Mouse (Mus musculus): ENCODE measurements around the gene Antxr2.

The Antxr2 gene

GRCm38 (mm10) chr5:97986656-97987294 lies 44.1 kb downstream of the Antxr2 start:
- no peak for DNase-seq

- no peak for DNase-seq
These were observed 47.5 kb downstream of the Antxr2 start for GRCm38 (mm10) chr5:97983375-97983774.

- no peak for DNase-seq
These were observed 50.4 kb downstream of the Antxr2 start for GRCm38 (mm10) chr5:97980472-97980871.

GRCm38 (mm10) chr5:97973293-97973692 lies 57.5 kb downstream of the Antxr2 start:
- no peak for DNase-seq

- no peak for DNase-seq
These were observed 58.8 kb downstream of the Antxr2 start for GRCm38 (mm10) chr5:97972029-97972428.

GRCm38 (mm10) chr5:97971236-97971635 lies 59.6 kb downstream of the Antxr2 start:
- no peak for DNase-seq

- no peak for DNase-seq
These were observed 63.8 kb downstream of the Antxr2 start for GRCm38 (mm10) chr5:97967044-97967443.

- DNase-seq: no peak
These were observed 64.7 kb downstream of the Antxr2 start for GRCm38 (mm10) chr5:97966101-97966500.

- no peak for DNase-seq
These were observed 66.4 kb downstream of the Antxr2 start for GRCm38 (mm10) chr5:97964444-97964843.

GRCm38 (mm10) chr5:97962512-97962911 lies 68.3 kb downstream of the Antxr2 start:
- DNase-seq: no peak

- DNase-seq: no peak
These were observed 69.1 kb downstream of the Antxr2 start for GRCm38 (mm10) chr5:97961786-97962185.

GRCm38 (mm10) chr5:97959651-97960050 lies 71.2 kb downstream of the Antxr2 start:
- no peak for DNase-seq

GRCm38 (mm10) chr5:97959010-97959409 lies 71.8 kb downstream of the Antxr2 start:
- no peak for DNase-seq

- DNase-seq: no peak
These were observed 73.3 kb downstream of the Antxr2 start for GRCm38 (mm10) chr5:97957501-97957900.

GRCm38 (mm10) chr5:97954193-97954772 lies 76.6 kb downstream of the Antxr2 start:
- no peak for DNase-seq

GRCm38 (mm10) chr5:97953241-97953920 lies 77.5 kb downstream of the Antxr2 start:
- DNase-seq: no peak

GRCm38 (mm10) chr5:97947261-97947660 lies 83.6 kb downstream of the Antxr2 start:
- DNase-seq: no peak

- DNase-seq: no peak
These were observed 84.6 kb downstream of the Antxr2 start for GRCm38 (mm10) chr5:97946236-97946635.

- DNase-seq: peak; percentile 31
These were observed 95.4 kb downstream of the Antxr2 start for GRCm38 (mm10) chr5:97935140-97936129.

- DNase-seq: no peak
These were observed 113.2 kb downstream of the Antxr2 start for GRCm38 (mm10) chr5:97917654-97918053.

- no peak for DNase-seq
These were observed 116.0 kb downstream of the Antxr2 start for GRCm38 (mm10) chr5:97914890-97915289.

- no peak for DNase-seq
These were observed 116.9 kb downstream of the Antxr2 start for GRCm38 (mm10) chr5:97913901-97914300.

GRCm38 (mm10) chr5:97907482-97907881 lies 123.4 kb downstream of the Antxr2 start:
- peak; percentile 6 for DNase-seq
